Mouse (Mus musculus): ENCODE data around the gene Stk38l.

Gene Stk38l

GRCm38 (mm10) chr6:146724581-146725383 lies at the start of gene Stk38l:
Stk38l (plus strand) TSS chr6:146724995.
- DNase-seq = peak; percentile 95

DNA sequence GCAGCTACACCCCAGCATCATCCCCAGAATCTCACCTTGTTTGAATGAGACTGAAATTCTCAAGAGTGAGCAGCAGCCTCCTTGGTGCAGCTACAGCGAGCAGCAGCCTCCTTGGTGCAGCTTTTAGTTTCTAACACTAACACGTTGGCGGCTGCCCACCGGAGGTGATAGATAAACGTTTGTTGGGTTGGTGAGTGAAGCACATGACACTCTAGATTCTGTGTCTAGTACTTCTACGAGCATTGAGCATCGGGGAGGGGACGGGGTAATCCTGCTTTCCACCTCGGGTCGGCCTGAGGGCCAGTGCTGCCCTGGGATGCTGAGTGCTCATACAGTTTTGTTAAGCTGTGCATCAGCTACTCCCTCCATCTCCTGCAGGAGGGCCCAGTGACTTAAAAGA lies 47.9 kb upstream of the Stk38l start:
- no peak for DNase-seq

DNA sequence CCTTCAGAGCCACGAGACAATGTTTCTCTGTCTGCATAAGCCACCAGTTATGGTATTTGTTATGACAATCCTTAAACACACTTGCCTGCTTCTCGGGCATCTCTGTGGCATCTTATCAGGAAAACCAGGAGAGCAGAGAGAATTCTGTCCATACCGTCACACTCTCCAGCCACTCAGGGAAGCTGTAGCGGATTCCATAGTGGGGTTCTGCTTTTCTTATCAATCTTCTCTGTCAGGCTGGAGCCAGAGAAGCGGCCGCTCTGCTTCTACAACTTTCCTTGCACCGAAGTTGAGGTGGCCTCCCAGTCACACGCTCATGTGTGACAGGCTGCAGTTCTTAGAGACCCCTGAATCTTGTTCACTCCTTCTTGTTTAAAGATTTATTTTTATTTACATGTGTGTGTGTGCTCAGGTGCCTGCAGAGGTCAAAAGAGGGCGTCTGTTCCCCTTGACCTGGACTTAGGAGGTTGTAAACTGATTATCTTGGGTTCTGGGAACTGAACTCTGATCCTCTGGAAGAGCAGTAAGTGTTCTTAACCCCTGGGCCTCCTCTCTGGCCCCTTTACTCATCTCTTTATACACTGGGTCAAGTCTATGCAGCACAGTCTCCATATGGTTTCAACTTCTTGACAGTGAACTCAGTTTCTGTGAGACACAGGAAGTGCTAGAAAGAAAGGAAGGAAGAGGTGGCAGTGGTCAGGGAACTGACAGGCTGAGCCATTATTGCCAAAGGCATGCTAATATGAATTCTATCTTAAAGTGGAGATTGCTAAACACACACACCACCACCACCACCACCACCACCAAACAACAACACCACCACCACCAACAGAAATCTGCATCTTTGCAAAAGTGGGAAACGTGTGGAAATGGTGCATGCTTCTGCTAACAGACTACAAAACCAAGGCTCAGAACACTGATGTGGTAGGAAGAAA lies 46.4 kb upstream of the Stk38l start:
- DNase-seq = no peak

- no peak for DNase-seq
These were observed 40.9 kb upstream of the Stk38l start for GRCm38 (mm10) chr6:146683881-146684280.

DNA sequence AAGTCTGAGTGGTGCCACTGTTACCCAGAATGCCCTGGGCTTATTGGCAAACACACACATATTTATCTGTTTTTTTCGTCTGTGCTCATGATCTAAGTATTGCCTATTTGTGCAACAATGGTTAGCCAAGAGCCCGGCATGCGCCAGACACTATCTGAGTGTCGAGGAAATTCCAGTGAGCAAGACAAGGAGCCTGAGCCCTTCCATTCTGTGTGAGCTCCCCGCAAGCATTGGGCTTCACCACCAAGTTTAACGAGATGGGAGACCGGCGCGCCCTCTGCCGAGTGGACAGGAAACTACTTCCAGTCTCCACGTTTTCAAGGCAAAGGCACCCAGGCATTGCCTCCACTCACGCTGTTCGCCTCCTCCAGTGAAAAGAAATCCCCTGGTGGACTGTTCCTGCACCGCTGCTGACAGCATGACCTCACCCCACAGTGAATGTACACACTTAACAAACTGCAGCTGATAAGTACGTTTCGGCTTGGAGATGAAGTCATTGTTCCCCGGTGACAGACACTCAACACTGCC lies 39.0 kb upstream of the Stk38l start:
- DNase-seq = peak; percentile 85

DNA sequence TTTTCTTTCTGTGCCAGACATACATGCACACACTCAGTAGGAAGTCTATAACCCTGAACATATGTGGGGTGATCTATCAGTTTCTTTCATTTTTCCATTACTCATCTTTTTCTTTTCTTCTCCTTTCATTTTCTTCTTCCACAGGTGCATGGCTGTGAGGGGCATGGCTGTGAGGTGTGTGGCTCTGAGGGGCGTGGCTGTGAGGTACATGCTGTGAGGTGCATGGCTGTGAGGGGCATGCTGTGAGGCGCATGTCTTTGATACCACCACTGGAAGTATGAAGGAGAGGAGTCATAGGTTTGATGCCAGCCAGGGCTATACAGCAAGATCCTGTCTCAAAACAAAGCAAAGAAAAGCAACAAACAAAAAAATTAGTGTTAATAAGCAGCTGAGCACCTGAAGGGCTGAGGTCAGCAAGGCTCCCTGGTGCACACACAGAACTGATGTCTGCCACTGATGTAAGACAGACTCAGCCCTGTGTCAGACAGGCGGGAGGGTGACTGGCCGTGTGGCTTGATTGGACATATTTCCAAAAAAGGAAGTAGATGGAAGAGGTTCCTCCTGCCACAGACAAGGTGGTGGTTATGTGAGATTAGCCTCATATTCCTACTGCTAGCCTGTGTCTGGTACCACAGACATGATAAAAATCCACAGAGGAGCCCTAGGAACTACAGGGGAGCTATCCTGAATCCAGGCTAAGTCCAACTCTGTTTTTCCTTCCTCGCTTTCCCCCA lies 38.2 kb upstream of the Stk38l start:
- no peak for DNase-seq

DNA sequence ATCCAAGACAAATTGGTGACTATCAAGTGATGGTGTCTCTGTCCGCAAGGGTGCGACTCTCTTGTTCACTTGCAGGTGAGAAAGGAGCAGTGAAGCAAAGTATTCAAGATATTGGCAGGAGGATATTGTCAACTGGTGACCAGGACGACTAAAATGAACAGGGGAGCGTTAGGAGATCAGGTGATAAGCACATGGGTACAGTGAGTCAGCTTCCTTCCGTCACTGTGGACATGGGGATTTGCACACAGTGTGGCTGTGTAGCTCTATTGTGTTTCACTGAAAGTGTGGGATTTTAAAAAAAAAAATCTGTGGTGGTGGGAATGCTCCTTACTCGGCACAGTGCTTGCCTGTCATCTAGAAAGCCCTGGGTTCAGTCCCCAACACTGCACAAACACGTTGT lies 36.8 kb upstream of the Stk38l start:
- no peak for DNase-seq

- DNase-seq = no peak
These were observed 35.9 kb upstream of the Stk38l start for GRCm38 (mm10) chr6:146688861-146689260.

DNA sequence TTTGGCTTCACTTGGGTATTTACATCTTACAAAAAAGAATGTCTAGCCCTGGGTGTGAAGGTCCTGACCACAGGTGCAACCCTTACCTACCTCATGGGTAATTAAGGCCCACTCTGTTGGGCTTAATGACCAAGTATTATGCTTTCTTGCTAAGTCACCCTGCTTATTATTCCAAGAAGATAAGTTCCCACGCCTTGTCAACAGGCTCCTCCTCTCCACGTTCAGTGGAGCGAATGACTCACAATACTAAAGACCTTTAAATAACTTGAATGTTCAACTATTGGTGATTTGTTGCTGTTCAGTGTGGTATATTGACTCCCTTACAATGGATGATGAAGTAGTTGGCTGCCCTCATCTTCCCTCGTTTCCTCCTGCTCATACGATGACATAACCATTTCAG lies 27.0 kb upstream of the Stk38l start:
- DNase-seq = no peak

- no peak for DNase-seq
These were observed 26.4 kb upstream of the Stk38l start for GRCm38 (mm10) chr6:146698376-146698775.

GRCm38 (mm10) chr6:146700461-146700860 lies 24.3 kb upstream of the Stk38l start:
- no peak for DNase-seq

DNA sequence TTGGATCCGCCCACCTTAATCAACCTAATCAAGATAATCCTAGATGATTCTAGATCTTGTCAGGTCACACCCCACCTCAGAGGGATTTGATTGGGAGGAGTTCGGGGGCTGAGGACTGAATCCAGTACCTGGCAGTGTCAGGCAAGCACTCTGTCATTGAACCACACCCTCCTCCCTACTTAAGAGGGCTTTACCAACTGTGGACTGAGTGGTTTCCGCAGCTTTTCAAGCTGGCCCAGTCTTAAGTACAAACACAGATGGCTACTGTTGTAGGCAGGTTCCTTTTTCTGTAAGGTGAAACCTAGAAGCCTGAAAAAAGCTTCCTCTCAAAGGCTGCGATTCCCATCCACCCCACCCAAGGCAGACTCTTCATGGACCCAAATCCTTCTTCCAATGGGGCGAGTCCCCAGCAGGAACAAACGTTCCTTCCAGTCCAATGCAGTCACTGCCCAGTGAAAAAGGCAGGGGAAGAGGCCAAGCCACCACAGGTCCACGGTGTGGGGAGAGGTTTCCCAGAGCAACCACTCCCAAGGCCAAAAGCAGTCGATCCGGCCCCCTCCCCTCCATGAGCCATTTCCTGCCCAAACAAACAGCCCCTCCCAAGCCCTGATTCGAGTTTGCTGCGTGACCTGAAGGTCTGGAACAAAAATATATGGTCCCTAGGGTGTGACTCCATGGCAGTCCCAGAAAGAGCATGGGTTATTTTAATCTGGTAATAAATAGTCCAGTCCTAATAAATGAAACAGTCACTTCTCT lies 22.5 kb upstream of the Stk38l start:
- DNase-seq = no peak

DNA sequence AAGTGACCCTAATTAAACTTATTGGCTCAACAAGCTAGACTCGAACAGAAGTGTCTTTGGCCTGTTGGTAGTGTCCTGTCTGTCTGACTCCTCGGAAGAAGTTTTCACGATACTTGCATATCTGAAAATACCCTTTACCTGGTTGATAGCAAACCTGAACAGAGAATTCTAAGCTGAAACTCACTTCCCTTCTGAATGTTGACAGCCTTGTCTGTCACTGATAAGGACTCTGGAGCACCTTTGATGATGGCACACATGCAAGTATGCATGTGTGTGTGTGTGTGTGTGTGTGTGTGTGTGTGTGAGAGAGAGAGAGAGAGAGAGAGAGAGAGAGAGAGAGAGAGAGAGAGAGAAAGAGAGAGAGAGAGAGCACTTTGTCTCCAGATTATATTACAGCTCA lies 21.4 kb upstream of the Stk38l start:
- DNase-seq = no peak

DNA sequence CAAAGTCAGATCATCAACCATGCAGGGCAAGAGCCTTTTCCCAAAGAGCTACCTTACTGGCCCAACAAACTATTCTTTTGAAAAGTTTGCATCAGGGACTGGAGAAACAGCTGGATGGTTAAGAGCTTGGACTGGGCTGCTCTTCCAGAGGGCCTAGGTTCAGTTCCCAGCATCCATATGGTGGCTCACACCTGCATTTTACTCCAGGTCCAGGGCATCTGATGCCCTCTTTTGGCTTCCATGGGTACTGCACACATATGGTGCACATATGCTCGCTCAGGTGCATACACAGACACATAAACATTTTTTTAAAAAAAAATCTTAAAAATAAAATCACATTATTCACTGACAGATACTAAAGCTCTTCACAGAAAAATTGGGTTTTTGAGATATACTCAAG lies 19.2 kb upstream of the Stk38l start:
- no peak for DNase-seq

GRCm38 (mm10) chr6:146719606-146720005 lies 5.2 kb upstream of the Stk38l start:
- no peak for DNase-seq

DNA sequence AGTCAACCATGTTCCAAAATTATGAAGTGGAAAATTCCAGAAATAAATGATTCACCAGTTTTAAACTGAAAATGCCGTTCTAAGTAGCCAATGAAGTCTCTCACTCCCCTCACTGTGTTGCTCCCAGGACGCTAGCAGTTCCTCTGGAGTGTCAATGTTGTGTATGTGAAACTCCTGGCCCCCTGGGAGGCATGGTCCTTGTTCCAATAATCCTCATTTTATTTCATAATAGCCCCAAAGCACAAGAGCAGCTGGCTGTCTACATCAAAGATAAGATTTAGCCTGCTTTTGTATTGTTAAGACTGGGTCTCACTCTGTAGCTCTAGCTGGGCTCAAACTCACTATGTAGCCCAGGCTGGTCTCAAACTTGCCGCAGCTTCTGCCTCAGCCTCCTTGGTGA lies 990 bp upstream of the Stk38l start:
- no peak for DNase-seq

DNA sequence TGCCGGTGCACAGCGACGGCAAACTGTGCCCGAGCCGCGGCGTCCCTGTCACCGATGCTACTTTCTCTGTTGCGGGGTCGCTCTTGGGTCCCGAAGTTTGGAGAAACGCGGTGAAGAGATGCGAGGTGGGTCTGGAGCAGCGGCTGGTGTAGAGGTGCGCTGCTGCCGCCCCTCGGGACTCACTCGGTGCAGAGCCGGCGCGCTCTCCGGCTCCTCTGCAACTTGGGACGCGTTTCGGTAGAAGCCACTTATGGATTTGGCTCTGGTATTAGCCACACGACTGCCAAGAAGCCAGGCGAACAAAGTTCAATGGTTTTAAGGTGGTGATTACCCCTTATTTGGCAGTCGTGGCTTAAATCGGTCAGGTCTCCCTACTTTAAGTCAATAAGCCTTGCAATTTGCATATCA lies 593 bp downstream of the Stk38l start:
- no peak for DNase-seq

GRCm38 (mm10) chr6:146731031-146731430 lies 6.2 kb downstream of the Stk38l start:
- DNase-seq = no peak

GRCm38 (mm10) chr6:146731692-146732091 lies 6.9 kb downstream of the Stk38l start:
- no peak for DNase-seq

GRCm38 (mm10) chr6:146732232-146732631 lies 7.4 kb downstream of the Stk38l start:
- no peak for DNase-seq

DNA sequence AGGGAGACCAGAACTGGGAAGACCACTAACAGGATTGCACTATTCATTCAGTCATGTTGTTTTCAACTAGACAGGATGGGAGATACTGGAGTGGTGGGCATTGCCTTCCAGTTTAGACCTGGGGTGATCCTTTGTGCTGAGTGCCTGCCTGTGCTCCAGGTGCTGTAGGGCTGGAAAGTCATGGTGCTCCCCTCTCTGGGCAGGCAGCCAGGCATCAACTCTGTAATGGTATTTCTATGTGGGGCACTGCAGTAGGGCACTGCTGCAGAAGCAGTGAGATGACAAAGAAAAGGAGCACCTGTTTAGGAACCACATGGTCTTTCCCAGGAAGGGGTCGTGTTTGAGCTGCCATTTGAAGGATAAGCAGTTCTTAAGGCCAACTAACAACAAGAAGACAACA lies 7.9 kb downstream of the Stk38l start:
- DNase-seq = no peak

DNA sequence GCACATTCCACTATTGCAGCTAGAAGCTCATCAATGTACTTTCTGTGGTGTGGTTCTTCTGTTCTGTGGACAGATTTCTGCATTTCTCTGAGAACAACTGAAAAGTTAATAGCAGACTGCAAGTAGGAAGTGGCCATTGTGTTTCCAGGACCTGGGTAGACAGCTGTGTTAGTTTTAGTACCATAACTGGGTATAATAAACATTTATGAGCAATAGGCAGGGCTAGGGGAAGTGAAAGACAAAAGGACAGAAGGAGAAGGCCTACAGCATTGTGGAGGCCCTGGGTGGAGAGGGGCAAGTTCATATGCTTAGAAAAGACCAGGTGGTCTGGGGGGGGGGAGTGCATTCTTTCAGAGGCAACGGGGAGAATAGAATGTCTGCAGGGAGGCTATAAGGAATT lies 8.8 kb downstream of the Stk38l start:
- DNase-seq = no peak

Measured in lung, postnatal 10 days (tissue).